Mouse (Mus musculus): ENCODE results near the gene Arf3.

Gene Arf3

GRCm38 (mm10) chr15:98749093-98749492, 13.9 kb downstream of the Arf3 start:
- no peak for DNase-seq

- DNase-seq = no peak
Measured at GRCm38 (mm10) chr15:98747296-98747695, 15.7 kb downstream of the Arf3 start.

DNA sequence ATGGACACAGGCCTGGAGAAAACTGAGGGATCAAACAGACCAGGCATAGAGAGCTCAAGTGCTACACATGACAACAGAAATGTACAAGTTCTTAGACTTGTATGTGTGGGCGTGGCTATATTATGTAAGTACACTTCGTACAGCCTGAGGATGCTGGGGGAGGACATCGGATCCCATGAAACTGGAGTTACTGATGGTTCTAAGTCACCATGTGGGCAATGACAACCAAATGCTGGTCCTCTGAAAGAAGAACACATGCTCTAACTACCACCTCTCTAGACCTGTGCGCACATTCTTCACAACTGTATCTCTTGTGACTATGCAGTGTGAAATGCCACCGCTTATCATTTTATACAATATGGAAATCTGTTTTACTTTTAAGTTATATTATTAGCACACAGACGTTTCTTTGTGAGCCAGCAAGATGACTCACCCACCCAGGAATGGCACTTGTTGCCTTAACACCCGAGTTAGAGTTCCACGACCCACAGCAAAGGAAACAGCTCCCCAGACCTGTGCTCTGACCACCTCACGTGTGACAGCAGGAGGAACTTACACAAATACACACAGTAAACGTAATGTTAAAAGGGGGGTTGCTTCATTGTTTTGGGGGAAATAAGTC, 16.6 kb downstream of the Arf3 start:
- DNase-seq = no peak

DNA sequence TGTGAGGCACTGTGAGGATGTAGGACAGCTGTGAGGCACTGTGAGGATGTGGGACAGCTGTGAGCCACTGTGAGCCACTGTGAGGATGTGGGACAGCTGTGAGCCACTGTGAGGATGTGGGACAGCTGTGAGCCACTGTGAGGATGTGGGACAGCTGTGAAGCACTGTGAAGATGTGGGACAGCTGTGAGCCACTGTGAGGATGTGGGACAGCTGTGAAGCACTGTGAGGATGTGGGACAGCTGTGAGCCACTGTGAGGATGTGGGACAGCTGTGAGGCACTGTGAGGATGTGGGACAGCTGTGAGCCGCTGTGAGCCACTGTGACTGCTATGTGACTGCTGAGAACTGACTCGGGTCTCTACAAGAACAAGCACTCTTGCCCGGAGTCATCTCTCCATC, 19.2 kb downstream of the Arf3 start:
- DNase-seq = peak; percentile 56

GRCm38 (mm10) chr15:98742766-98743428, 20.1 kb downstream of the Arf3 start:
- DNase-seq = no peak

- DNase-seq = no peak
Measured at GRCm38 (mm10) chr15:98740219-98740618, 22.8 kb downstream of the Arf3 start.

- no peak for DNase-seq
Measured at GRCm38 (mm10) chr15:98738796-98739195, 24.2 kb downstream of the Arf3 start.

DNA sequence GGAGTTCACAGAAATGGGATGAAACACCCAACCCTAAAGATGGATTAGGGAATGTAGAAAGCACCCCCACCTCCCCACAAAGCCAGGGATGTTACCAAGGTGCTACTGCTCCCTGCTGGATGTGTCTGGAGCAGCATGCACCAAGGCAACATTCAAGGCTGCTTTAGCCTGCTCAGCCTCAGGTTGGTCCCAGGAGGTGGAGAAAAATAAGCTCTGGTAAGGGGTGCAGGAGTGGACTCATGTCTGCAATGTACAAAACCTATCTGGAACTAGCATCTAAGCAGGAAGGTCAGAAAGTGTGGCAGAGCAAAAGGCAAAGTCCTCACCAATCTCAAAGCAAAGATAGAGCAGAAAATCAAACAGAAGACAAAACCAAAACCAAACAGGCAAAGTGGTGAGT, 25.1 kb downstream of the Arf3 start:
- DNase-seq = peak; percentile 71

GRCm38 (mm10) chr15:98736521-98736920, 26.5 kb downstream of the Arf3 start:
- DNase-seq = peak; percentile 42

GRCm38 (mm10) chr15:98733976-98734566, 28.9 kb downstream of the Arf3 start:
- DNase-seq = peak; percentile 37

- no peak for DNase-seq
Measured at GRCm38 (mm10) chr15:98733370-98733769, 29.6 kb downstream of the Arf3 start.

- no peak for DNase-seq
Measured at GRCm38 (mm10) chr15:98732006-98732531, 30.9 kb downstream of the Arf3 start.

- no peak for DNase-seq
Measured at GRCm38 (mm10) chr15:98730790-98731189, 32.2 kb downstream of the Arf3 start.

DNA sequence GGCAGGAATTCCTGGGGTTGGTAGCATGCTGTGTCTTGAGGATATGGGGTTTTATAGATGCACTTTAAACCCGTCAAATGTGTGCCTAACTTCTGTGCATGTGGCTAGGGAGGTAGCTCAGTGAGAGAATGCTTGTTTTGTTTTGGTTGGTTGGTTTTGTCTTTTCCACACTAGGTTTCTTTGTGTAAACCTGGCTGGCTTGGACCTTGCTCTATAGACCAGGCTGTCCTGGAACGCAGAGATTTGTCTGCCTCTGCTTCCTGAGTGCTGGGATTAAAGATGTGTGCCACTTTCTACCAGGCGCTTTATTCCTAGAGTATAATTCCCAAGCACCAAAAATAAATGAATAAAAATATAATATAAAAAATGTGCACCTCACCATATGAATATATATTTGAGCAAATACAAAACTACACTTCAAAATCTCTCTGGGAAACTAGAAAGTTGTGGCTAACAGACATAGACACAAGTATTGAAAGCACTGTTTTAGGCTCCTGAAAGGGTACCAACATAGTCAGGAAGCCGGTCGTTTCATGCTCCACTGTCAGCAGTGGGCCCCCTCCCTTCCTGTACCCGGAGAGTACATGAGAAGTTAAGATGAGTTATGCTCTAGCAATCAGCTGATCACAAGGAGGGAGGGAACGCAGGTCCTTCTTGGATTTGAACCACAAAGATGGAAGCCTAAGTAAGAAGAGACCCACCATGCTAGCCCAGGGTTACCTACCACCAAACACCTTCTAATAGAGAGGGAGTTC, 33.0 kb downstream of the Arf3 start:
- DNase-seq = no peak

DNA sequence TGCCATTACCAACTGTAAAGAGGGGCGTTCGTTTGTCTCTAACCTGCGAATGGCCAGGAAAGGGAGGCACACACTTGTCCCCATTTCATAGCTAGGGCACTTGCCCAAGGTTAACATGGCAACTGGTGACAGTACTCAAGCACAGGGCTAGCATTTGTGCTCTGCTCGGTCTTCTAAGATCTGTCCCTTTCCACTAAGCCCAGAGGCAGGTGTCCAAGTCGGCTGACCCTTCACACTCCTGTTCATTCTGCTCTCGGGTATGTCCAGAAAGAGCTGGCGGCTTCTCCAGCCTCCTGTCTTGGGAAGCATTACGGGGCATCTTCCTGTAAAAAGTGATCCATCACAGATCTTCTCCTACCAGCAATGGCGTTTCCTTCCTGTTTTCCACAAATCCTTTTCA, 34.6 kb downstream of the Arf3 start:
- peak; percentile 67 for DNase-seq

DNA sequence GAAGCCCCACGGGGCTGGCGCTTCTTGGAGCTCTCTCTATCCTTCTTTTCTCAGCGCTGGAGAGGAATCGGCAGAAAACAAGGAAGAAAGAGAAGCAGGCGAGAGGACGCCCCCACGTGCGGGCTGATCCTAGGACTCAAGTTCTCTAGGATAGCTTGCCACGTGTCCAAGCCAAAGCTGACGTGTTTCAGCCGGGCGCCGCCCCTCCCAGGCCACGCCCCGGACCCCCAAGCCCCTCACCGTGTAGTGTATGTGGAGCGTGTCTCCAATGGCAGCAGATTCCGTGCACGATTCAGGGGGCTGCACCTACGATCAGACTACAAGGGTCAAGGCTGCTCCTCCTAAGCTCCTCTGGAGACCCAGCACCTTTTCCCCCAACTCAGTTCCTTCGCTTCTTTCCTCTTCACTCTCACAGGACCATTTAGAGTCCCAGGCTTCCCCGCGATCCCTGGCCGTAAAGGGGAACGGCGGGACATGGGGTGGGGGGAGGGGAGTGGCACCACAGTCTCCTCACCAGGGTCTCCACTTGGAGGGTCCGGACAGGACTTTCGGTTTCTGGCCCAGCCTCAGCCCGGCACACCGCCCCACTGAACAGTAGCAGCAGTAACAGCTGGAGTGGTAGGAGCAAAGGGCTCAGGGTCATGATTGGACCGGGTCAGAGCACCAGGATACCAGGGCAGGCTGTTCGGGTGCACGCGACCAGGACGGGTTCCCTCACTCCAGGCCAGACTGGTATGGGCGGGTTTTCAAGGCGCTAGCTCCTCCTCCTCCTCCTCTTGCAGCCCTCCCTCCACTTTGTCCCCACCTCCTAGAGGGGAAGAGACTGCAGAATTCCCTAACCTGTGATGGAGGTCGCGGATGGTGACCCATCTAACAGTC, 35.3 kb downstream of the Arf3 start, which contains the start of gene Fkbp11:
Gene Fkbp11, minus strand, starts transcription at position 756 of the 879 bp plus-strand sequence.
- peak; percentile 79 for DNase-seq

- DNase-seq = no peak
Measured at GRCm38 (mm10) chr15:98726746-98727145, 36.3 kb downstream of the Arf3 start.

DNA sequence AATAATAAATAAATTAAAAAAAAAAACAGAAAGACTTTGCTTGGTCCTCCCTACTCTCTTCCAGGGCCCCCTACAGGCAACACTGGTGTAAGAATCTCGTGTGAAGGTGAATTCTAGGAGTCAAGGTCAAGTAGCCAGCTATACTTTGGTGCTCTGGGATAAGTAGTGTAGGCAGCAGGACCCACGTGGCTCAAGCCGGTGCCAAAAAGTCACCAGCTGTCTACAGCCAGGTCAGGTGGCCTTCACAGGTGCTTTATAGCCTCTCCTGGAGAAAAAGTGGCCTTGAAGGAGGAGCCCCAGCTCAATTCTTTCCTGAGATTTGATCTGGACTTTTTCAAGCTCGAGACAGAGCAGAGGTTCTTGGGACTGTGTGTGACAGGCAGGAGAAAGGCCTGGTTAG, 36.9 kb downstream of the Arf3 start:
- no peak for DNase-seq

DNA sequence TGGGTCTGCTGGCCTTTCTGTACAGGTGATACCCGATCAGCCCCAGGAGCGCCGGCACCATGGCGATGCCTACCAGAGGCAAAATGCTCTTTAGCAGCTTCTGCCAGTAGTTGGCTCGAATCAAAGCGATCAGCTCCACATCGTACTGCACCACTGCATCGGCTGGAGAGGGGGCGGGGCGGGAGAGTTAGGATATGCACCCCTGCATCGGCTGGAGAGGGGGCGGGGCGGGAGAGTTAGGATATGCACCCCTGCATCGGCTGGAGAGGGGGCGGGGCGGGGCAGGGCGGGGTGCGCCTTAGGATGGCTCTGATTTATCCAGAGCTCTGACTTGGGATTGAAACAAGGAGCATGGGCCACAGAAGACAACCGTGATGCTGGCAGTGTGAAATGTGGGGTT, 38.6 kb downstream of the Arf3 start:
- DNase-seq = peak; percentile 45

DNA sequence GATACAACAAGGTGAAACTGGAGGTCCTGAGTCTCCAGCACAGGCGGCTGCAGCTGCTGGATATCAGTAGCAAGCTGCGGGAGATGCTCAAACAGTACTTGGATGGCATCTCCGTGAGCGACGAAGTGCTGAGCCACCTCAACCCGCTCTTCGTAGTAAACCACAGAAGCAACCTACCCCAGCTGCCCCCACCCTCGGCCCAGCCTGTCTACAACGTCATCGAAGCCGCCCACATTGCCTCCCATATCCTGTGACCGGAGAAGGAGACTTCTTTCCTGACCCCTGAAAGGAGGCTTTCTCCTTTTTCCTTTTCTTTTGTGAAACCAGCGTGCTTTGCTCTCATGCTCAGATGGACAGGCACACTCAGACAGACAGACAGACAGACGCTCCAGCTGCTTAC, 40.2 kb downstream of the Arf3 start:
- peak; percentile 67 for DNase-seq

GRCm38 (mm10) chr15:98722191-98722590, 40.8 kb downstream of the Arf3 start:
- DNase-seq = no peak

DNA sequence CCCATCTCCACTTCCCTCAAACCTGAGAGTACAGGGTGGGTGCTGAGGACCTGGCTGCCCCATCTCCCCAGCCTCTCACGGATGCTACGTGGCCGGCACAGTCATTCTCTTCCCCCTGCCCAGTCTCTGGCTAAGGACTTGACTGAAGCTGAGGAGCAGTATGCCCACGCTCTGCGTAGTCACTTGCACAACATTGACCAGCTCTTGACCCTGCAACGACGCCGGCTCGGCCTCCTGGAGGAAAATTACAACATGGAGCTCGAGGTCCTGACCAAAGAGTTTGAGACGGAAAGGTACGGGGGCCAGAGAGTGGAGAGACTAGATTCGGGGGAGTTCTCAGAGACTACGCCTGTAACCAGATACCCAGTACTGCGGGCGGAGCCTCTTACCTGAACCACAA, 45.7 kb downstream of the Arf3 start:
- DNase-seq = no peak
